Mouse (Mus musculus) adrenal gland, postnatal 10 days (tissue): ENCODE measurements around the gene Corin. TPM values are rescaled to one million over a fixed set of nuclear protein-coding genes. Genes with fewer than 3 reads are reported as not detected.

Experiments
- DNase-seq: peaks from one replicate; pipeline ENCODE4 v3.0.0; 2021; ENCODE audit warnings: mixed read lengths
- long read RNA-seq, 2 experiments: library from polyadenylated mRNA; stranded (forward); transcript quantifications; one replicate each; pipeline ENCODE4 v2.0.0; 2021
- total RNA-seq, 2 experiments: library from RNA; stranded (reverse); gene quantifications; 2 replicates each; pipeline ENCODE4 v1.2.3; 2021

Gene Corin
- total RNA-seq: under 1 TPM; 0.18 to 0.45 TPM
- long read RNA-seq, experiment 1: 0 reads
- long read RNA-seq, experiment 2: 0 reads

GRCm38 (mm10) chr5:72503531-72504523 is at the start of gene Corin:
Corin (minus strand) TSS chr5:72504473.
- DNase-seq: peak; percentile 26

GRCm38 (mm10) chr5:72551209-72551608 is 46.9 kb upstream of the Corin start:
- DNase-seq: no peak

GRCm38 (mm10) chr5:72528896-72529295 is 24.6 kb upstream of the Corin start:
- DNase-seq: peak; percentile 59

- no peak for DNase-seq
Measured at GRCm38 (mm10) chr5:72513808-72514207, 9.5 kb upstream of the Corin start.

- peak; percentile 21 for DNase-seq
Measured at GRCm38 (mm10) chr5:72505740-72506139, 1.5 kb upstream of the Corin start.

- DNase-seq: no peak
Measured at GRCm38 (mm10) chr5:72502778-72503177, 1.5 kb downstream of the Corin start.

GRCm38 (mm10) chr5:72501763-72502162 is 2.5 kb downstream of the Corin start:
- no peak for DNase-seq

- peak; percentile 12 for DNase-seq
Measured at GRCm38 (mm10) chr5:72498271-72498670, 6.0 kb downstream of the Corin start.

GRCm38 (mm10) chr5:72496756-72497155 is 7.5 kb downstream of the Corin start:
- DNase-seq: no peak

- no peak for DNase-seq
Measured at GRCm38 (mm10) chr5:72493906-72494305, 10.4 kb downstream of the Corin start.

GRCm38 (mm10) chr5:72491232-72491631 is 13.0 kb downstream of the Corin start:
- DNase-seq: no peak

GRCm38 (mm10) chr5:72480456-72480855 is 23.8 kb downstream of the Corin start:
- no peak for DNase-seq

GRCm38 (mm10) chr5:72472317-72473009 is 31.8 kb downstream of the Corin start:
- no peak for DNase-seq

GRCm38 (mm10) chr5:72471746-72472145 is 32.5 kb downstream of the Corin start:
- no peak for DNase-seq

- DNase-seq: no peak
Measured at GRCm38 (mm10) chr5:72464932-72465331, 39.3 kb downstream of the Corin start.

- no peak for DNase-seq
Measured at GRCm38 (mm10) chr5:72459374-72460112, 44.7 kb downstream of the Corin start.

GRCm38 (mm10) chr5:72453690-72454089 is 50.6 kb downstream of the Corin start:
- no peak for DNase-seq

GRCm38 (mm10) chr5:72453176-72453575 is 51.1 kb downstream of the Corin start:
- DNase-seq: no peak

- DNase-seq: no peak
Measured at GRCm38 (mm10) chr5:72452750-72453149, 51.5 kb downstream of the Corin start.

GRCm38 (mm10) chr5:72448846-72449245 is 55.4 kb downstream of the Corin start:
- DNase-seq: no peak

GRCm38 (mm10) chr5:72446104-72446503 is 58.2 kb downstream of the Corin start:
- DNase-seq: no peak

- DNase-seq: no peak
Measured at GRCm38 (mm10) chr5:72443946-72444345, 60.3 kb downstream of the Corin start.
